Mouse (Mus musculus): ENCODE results near the gene Hectd3. TPM values are rescaled to one million over a fixed set of nuclear protein-coding genes. Genes with fewer than 3 reads are reported as not detected.
A peak's percentile ranks its signal among the peaks of the same experiment; 100 is the strongest.

The Hectd3 gene
- total and polyA plus RNA-seq, 2 experiments from 2014 or later: 22.9 to 45.4 TPM

DNA sequence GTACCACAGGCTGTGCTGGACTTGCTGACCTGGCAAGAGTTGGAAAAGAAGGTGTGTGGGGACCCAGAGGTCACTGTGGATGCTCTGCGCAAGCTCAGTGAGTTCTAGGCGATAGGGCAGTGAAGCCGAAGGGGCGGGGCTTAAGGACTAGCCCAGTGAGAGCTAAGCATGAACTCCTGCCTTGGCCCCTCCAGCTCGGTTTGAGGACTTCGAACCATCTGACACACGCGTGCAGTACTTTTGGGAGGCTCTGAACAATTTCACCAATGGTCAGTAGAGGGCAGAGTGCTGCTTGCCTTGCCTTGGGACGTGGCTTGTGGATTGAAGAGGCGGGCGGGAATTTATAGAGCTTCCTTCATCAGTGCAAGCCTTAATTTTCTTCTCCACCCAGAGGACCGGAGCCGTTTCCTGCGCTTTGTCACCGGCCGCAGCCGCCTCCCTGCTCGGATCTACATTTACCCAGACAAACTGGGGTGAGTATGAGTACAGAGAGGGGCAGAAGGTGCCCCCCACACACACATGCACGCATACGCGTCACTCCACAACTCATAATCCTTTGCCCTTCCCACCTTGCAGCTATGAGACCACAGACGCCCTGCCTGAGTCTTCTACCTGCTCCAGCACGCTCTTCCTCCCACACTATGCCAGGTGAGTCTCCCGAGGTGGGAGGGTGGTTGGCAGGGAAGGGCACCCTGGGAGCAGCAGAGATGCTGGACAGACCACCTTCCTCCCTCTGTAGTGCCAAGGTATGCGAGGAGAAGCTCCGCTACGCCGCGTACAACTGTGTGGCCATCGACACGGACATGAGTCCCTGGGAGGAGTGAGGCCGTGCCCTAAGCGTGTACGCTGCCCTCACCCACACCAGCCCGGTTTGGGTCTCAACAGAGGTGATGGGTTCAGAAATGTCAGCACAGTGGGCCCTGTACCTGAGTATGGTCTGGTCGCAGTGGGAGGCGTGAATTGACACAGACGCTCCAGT lies 7.7 kb downstream of the Hectd3 start:
- WGBS: 54% methylated on average over 38 of the region's 38 CpGs
- H3K36me3 ChIP-seq (ENCODE audit: insufficient read depth): peaks cover 60% of the 10 kb centered on the region
- no peak overlapping the region for H3K27ac ChIP-seq (ENCODE audit: low read depth, low read length)
- H3K4me1 ChIP-seq (ENCODE audit: insufficient read depth): no peaks in the 10 kb centered on the region
- H3K4me3 ChIP-seq (ENCODE audit: low read depth, low read length): no peak overlapping the region
- H3K9ac ChIP-seq: no peak overlapping the region
- no peaks in the 10 kb centered on the region for H3K27me3 ChIP-seq (ENCODE audit: insufficient read depth, low read length)
- DNase-seq (peak; percentile 80), ATAC-seq (peak; percentile 78)
- TF ChIP-seq CTCF (IDR thresholded peaks at IDR 0.05; ENCODE audit: low read depth): peak; percentile 80
- no peaks in the 10 kb centered on the region for H3K9me3 ChIP-seq (ENCODE audit: low read length)
- no peak overlapping the region for H3K4me2 ChIP-seq (ENCODE audit: low read depth)

- Histone ChIP-seq H3K4me2 (ENCODE audit: low read depth) (no peak overlapping the region), H3K27me3 (ENCODE audit: insufficient read depth, low read length) (no peaks in the 10 kb centered on the region), H3K9ac (no peak overlapping the region), H3K4me3 (ENCODE audit: low read depth, low read length) (no peak overlapping the region), H3K9me3 (ENCODE audit: low read length) (no peaks in the 10 kb centered on the region), H3K36me3 (ENCODE audit: insufficient read depth) (peaks cover 50% of the 10 kb centered on the region), H3K27ac (ENCODE audit: low read depth, low read length) (no peak overlapping the region), H3K4me1 (ENCODE audit: insufficient read depth) (no peaks in the 10 kb centered on the region)
- DNase-seq (no peak), ATAC-seq (no peak)
- 92% methylated on average over 4 of the region's 4 CpGs for WGBS
- TF ChIP-seq CTCF (IDR thresholded peaks at IDR 0.05; ENCODE audit: low read depth): no peak
These were observed 9.5 kb downstream of the Hectd3 start for GRCm38 (mm10) chr4:117004649-117005048.

- DNase-seq (no peak), ATAC-seq (no peak; the same call in 1 of the 2 replicates)
- Histone ChIP-seq H3K36me3 (ENCODE audit: insufficient read depth) (peaks cover 39% of the 10 kb centered on the region), H3K9me3 (ENCODE audit: low read length) (no peaks in the 10 kb centered on the region), H3K9ac (no peak overlapping the region), H3K4me1 (ENCODE audit: insufficient read depth) (no peaks in the 10 kb centered on the region), H3K27me3 (ENCODE audit: insufficient read depth, low read length) (no peaks in the 10 kb centered on the region), H3K4me2 (ENCODE audit: low read depth) (no peak overlapping the region), H3K4me3 (ENCODE audit: low read depth, low read length) (no peak overlapping the region), H3K27ac (ENCODE audit: low read depth, low read length) (no peak overlapping the region)
- 74% methylated on average over 7 of the region's 7 CpGs for WGBS
- TF ChIP-seq CTCF (IDR thresholded peaks at IDR 0.05; ENCODE audit: low read depth): no peak
These were observed 10.7 kb downstream of the Hectd3 start for GRCm38 (mm10) chr4:117005611-117006400.

DNA sequence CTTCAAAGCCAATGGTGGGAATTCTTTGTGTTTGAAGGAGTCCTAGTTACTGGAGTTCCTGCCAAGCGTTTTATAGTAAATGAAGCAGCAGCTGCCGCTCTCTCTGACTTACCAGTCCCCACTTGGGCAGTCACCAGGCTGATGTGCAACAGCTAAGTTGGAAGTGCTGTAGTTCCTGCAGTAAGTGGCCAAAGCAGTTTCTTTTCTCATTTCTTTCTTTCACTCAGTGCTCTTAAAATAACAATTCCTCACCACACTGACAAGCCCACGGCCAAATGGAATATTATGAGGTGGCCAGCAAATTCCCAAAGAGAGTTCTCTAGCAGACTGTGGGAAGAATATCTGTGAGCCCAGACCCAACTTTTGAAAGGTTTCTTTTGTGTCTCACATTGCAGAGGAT lies 11.9 kb downstream of the Hectd3 start:
- WGBS: 65% methylated on average over 3 of the region's 3 CpGs
- no peak overlapping the region for H3K9ac ChIP-seq
- ATAC-seq (no peak), DNase-seq (no peak)
- no peaks in the 10 kb centered on the region for H3K4me1 ChIP-seq (ENCODE audit: insufficient read depth)
- H3K9me3 ChIP-seq (ENCODE audit: low read length): no peaks in the 10 kb centered on the region
- TF ChIP-seq CTCF (IDR thresholded peaks at IDR 0.05; ENCODE audit: low read depth): no peak
- H3K27me3 ChIP-seq (ENCODE audit: insufficient read depth, low read length): no peaks in the 10 kb centered on the region
- no peak overlapping the region for H3K4me2 ChIP-seq (ENCODE audit: low read depth)
- no peak overlapping the region for H3K4me3 ChIP-seq (ENCODE audit: low read depth, low read length)
- H3K27ac ChIP-seq (ENCODE audit: low read depth, low read length): no peak overlapping the region
- H3K36me3 ChIP-seq (ENCODE audit: insufficient read depth): peaks cover 27% of the 10 kb centered on the region

GRCm38 (mm10) chr4:117010231-117010630 lies 15.1 kb downstream of the Hectd3 start:
- Histone ChIP-seq H3K4me3 (ENCODE audit: low read depth, low read length) (no peak overlapping the region), H3K36me3 (ENCODE audit: insufficient read depth) (no peaks in the 10 kb centered on the region), H3K9me3 (ENCODE audit: low read length) (no peaks in the 10 kb centered on the region), H3K27ac (ENCODE audit: low read depth, low read length) (no peak overlapping the region), H3K4me2 (ENCODE audit: low read depth) (no peak overlapping the region), H3K4me1 (ENCODE audit: insufficient read depth) (no peaks in the 10 kb centered on the region), H3K9ac (no peak overlapping the region), H3K27me3 (ENCODE audit: insufficient read depth, low read length) (no peaks in the 10 kb centered on the region)
- DNase-seq (no peak), ATAC-seq (no peak)
- no peak for TF ChIP-seq CTCF (IDR thresholded peaks at IDR 0.05; ENCODE audit: low read depth)
- WGBS: 80% methylated on average over 5 of the region's 5 CpGs

DNA sequence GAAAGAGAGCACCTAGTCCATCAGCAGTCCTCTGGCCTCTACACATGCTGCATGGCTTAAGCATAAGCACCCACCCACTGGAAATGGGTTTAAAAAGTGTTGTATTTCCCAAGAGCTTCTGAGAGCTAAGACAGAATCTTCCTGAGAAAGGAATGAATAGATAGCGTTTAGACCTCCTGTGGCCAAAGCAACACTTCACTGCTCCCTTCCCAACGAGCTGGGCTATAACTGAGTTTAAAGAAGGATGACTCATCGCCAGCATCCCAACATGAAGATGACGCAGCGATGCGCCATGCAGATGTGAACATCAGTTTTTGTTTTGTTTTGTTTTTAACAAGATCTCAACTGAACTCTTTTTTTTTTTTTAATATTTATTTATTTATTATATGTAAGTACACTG lies 18.5 kb downstream of the Hectd3 start:
- Histone ChIP-seq H3K27me3 (ENCODE audit: insufficient read depth, low read length) (no peaks in the 10 kb centered on the region), H3K9me3 (ENCODE audit: low read length) (no peaks in the 10 kb centered on the region), H3K36me3 (ENCODE audit: insufficient read depth) (no peaks in the 10 kb centered on the region), H3K4me2 (ENCODE audit: low read depth) (no peak overlapping the region), H3K4me1 (ENCODE audit: insufficient read depth) (no peaks in the 10 kb centered on the region), H3K27ac (ENCODE audit: low read depth, low read length) (no peak overlapping the region), H3K9ac (no peak overlapping the region), H3K4me3 (ENCODE audit: low read depth, low read length) (no peak overlapping the region)
- ATAC-seq (no peak), DNase-seq (no peak)
- no peak for TF ChIP-seq CTCF (IDR thresholded peaks at IDR 0.05; ENCODE audit: low read depth)
- WGBS: 86% methylated on average over 6 of the region's 6 CpGs
